Mouse (Mus musculus) C2C12 (cell line): ENCODE data around the gene Ifit1bl1. TPM values are rescaled to one million over a fixed set of nuclear protein-coding genes. Genes with fewer than 3 reads are reported as not detected.

Experiments used
- H3K27me3 ChIP-seq: one replicate; pipeline ENCODE4 v1.6.1; 2011; ENCODE audit not compliant: control insufficient read depth, insufficient read depth, insufficient read length
- H3K36me3 ChIP-seq: one replicate; pipeline ENCODE4 v1.6.1; 2011; ENCODE audit not compliant: control insufficient read depth, insufficient read depth
- H3K4me3 ChIP-seq: one replicate; pipeline ENCODE4 v1.5.1; 2011; ENCODE audit warnings: mild to moderate bottlenecking, control low read depth; ENCODE audit not compliant: poor library complexity, insufficient read depth, severe bottlenecking
- H3K79me2 ChIP-seq: one replicate; pipeline ENCODE4 v1.6.1; 2011; ENCODE audit not compliant: control insufficient read depth, insufficient read depth
- H3K79me3 ChIP-seq: one replicate; pipeline ENCODE4 v1.6.1; 2011; ENCODE audit warnings: low read depth, control low read depth
- H3ac ChIP-seq: one replicate; pipeline ENCODE3; 2011; ENCODE audit warnings: low read depth; ENCODE audit not compliant: control insufficient read depth, insufficient read length
- CEBPB ChIP-seq: IDR thresholded peaks from one replicate; pipeline ENCODE4 v1.6.1; 2011; ENCODE audit warnings: low read depth, mild to moderate bottlenecking, control low read depth, moderate library complexity
- CTCF ChIP-seq: IDR thresholded peaks from one replicate; pipeline ENCODE4 v1.5.1; 2011; ENCODE audit not compliant: control insufficient read depth, insufficient read depth, insufficient read length
- FOSL1 ChIP-seq: IDR thresholded peaks from one replicate; pipeline ENCODE4 v1.8.0; 2011; ENCODE audit warnings: mild to moderate bottlenecking, low read length; ENCODE audit not compliant: poor library complexity, insufficient read depth, severe bottlenecking
- MAX ChIP-seq: IDR thresholded peaks from one replicate; pipeline ENCODE4 v1.6.1; 2011; ENCODE audit warnings: mild to moderate bottlenecking, control low read depth
- MYOD1 ChIP-seq: IDR thresholded peaks from one replicate; pipeline ENCODE4 v1.6.1; 2011; ENCODE audit warnings: low read depth; ENCODE audit not compliant: control insufficient read depth, insufficient read length
- MYOG ChIP-seq: IDR thresholded peaks from one replicate; pipeline ENCODE4 v1.6.1; 2011; ENCODE audit not compliant: control insufficient read depth, insufficient read length; ENCODE audit errors: extremely low read depth
- USF1 ChIP-seq: IDR thresholded peaks from one replicate; pipeline ENCODE4 v1.6.1; 2011; ENCODE audit warnings: low read depth, mild to moderate bottlenecking, control low read depth, moderate library complexity
- polyA plus RNA-seq: library from polyadenylated mRNA; unstranded; fragments of >200 nt; fragmentation: generic; extraction: Trizol; gene quantifications from one replicate; pipeline ENCODE4 v1.2.1, GENCODE M21; 2012; ENCODE audit warnings: missing spikeins

Gene Ifit1bl1
- polyA plus RNA-seq, 1 experiment, result not detected

- Histone ChIP-seq H3K36me3 (no peaks in the 10 kb centered on the region), H3K79me2 (no peaks in the 10 kb centered on the region), H3ac (no peak overlapping the region), H3K27me3 (peaks cover 5% of the 10 kb centered on the region), H3K4me3 (no peak overlapping the region), H3K79me3 (no peaks in the 10 kb centered on the region)
- TF ChIP-seq CTCF, result peak; percentile 5
- no peak for TF ChIP-seq MYOG
These were observed 35.3 kb upstream of the Ifit1bl1 start for GRCm38 (mm10) chr19:34636933-34637557.

GRCm38 (mm10) chr19:34633484-34633883 lies 31.7 kb upstream of the Ifit1bl1 start:
- H3K79me2 ChIP-seq, result no peaks in the 10 kb centered on the region
- no peaks in the 10 kb centered on the region for H3K36me3 ChIP-seq
- no peak for TF ChIP-seq FOSL1
- no peak for TF ChIP-seq USF1
- TF ChIP-seq MYOD1, result no peak
- no peak for TF ChIP-seq MAX
- TF ChIP-seq MYOG, result no peak
- TF ChIP-seq CEBPB, result no peak
- TF ChIP-seq CTCF, result no peak
- H3K27me3 ChIP-seq, result peaks cover 4% of the 10 kb centered on the region
- no peaks in the 10 kb centered on the region for H3K79me3 ChIP-seq
- H3ac ChIP-seq, result no peak overlapping the region
- no peak overlapping the region for H3K4me3 ChIP-seq

DNA sequence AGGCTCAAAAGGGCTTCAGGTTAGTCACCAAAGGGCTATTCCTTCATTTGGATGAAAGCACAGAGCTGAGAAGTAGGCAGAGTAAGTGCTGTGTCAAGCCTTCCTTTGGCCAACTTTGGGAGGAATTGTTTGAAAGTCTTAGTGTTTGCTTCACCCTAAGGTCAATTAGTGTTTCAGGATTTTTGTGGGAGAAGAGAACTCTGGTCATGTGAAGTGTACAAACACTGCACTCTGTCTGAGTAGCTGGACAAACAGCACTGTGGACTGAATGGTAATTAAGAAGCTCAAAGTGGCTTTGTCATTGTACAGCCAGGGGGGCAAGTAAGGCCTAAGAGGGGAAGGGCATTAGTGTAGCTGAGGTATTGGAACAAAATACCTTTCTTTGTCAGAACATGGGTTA lies 29.7 kb upstream of the Ifit1bl1 start:
- H3K79me2 ChIP-seq, result no peaks in the 10 kb centered on the region
- no peak overlapping the region for H3ac ChIP-seq
- no peaks in the 10 kb centered on the region for H3K79me3 ChIP-seq
- H3K27me3 ChIP-seq, result peaks cover 4% of the 10 kb centered on the region
- no peaks in the 10 kb centered on the region for H3K36me3 ChIP-seq
- TF ChIP-seq MYOG, result no peak
- TF ChIP-seq CEBPB, result no peak
- no peak for TF ChIP-seq MYOD1
- TF ChIP-seq FOSL1, result no peak
- TF ChIP-seq MAX, result no peak
- no peak for TF ChIP-seq CTCF
- no peak for TF ChIP-seq USF1
- H3K4me3 ChIP-seq, result no peak overlapping the region

- Histone ChIP-seq H3K79me3 (no peaks in the 10 kb centered on the region), H3ac (no peak overlapping the region), H3K79me2 (no peaks in the 10 kb centered on the region), H3K27me3 (peaks cover 13% of the 10 kb centered on the region), H3K36me3 (no peaks in the 10 kb centered on the region), H3K4me3 (no peak overlapping the region)
- TF ChIP-seq FOSL1 (no peak), USF1 (no peak), CTCF (no peak), MAX (no peak), MYOG (no peak), MYOD1 (no peak), CEBPB (no peak)
These were observed 25.7 kb upstream of the Ifit1bl1 start for GRCm38 (mm10) chr19:34627496-34627895.

- Histone ChIP-seq H3K36me3 (no peaks in the 10 kb centered on the region), H3K27me3 (peaks cover 18% of the 10 kb centered on the region), H3K79me3 (no peaks in the 10 kb centered on the region), H3K4me3 (no peak overlapping the region), H3ac (no peak overlapping the region), H3K79me2 (no peaks in the 10 kb centered on the region)
- TF ChIP-seq MAX (no peak), USF1 (no peak), MYOG (no peak), CTCF (no peak), FOSL1 (no peak), CEBPB (no peak), MYOD1 (no peak)
These were observed 22.9 kb upstream of the Ifit1bl1 start for GRCm38 (mm10) chr19:34624663-34625062.

DNA sequence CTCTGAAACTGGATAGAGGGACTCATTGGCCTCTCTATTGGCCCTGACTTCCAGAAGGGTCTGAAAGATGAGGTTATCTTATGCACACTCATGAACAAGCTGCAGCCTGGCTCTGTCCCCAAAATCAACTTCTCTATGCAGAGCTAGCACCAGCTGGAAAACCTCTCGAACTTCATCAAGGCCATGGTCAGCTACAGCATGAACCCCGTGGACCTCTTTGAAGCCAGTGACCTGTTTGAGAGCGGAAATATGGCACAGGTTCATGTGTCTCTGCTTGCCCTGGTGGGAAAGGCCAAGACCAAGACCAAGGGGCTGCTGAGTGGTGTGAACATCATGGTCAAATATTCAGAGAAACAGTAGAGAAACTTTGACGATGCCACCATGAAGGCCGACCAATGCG lies 22.0 kb upstream of the Ifit1bl1 start:
- Histone ChIP-seq H3K27me3 (peaks cover 19% of the 10 kb centered on the region), H3K79me2 (no peaks in the 10 kb centered on the region), H3ac (no peak overlapping the region), H3K4me3 (no peak overlapping the region), H3K79me3 (no peaks in the 10 kb centered on the region), H3K36me3 (no peaks in the 10 kb centered on the region)
- no peak for TF ChIP-seq USF1
- no peak for TF ChIP-seq CEBPB
- no peak for TF ChIP-seq MYOD1
- TF ChIP-seq CTCF, result no peak
